Mouse (Mus musculus) embryonic facial prominence, embryonic 14.5 days (tissue): Measurements from ENCODE around the gene Psmc5. TPM values are rescaled to one million over a fixed set of nuclear protein-coding genes. Genes with fewer than 3 reads are reported as not detected.

Experiments
- ATAC-seq: fragments of 200-750 bp; cut with Nextera tagmentation; 2 replicates; pipeline ENCODE4 v1.8.0; 2017; ENCODE audit warnings: low read depth, moderate number of reproducible peaks, moderate TSS enrichment
- DNase-seq: peaks from one replicate; pipeline ENCODE4 v3.0.0-alpha.2; 2015; ENCODE audit warnings: low spot score
- H3K27ac ChIP-seq: fragments of 300-500 bp; sonication (generic); replicated peaks from 2 replicates; pipeline ENCODE4 v1.5.1; 2014; ENCODE audit warnings: low read depth, mild to moderate bottlenecking, low read length, moderate library complexity
- H3K27me3 ChIP-seq: fragments of 300-500 bp; sonication (generic); replicated peaks from 2 replicates; pipeline ENCODE4 v1.6.1; 2014; ENCODE audit warnings: low read length; ENCODE audit not compliant: control insufficient read depth, insufficient read depth
- H3K36me3 ChIP-seq: fragments of 300-500 bp; sonication (generic); 2 replicates; pipeline ENCODE4 v1.6.1; 2014; ENCODE audit warnings: low read length, mixed read lengths; ENCODE audit not compliant: control insufficient read depth, insufficient read depth
- H3K4me1 ChIP-seq: fragments of 300-500 bp; sonication (generic); 2 replicates; pipeline ENCODE4 v1.6.1; 2014; ENCODE audit warnings: antibody characterized with exemption, low read length; ENCODE audit not compliant: control insufficient read depth, insufficient read depth
- H3K4me2 ChIP-seq: fragments of 300-500 bp; sonication (generic); 2 replicates; pipeline ENCODE4 v1.6.1; 2014; ENCODE audit warnings: low read depth, mild to moderate bottlenecking, low read length, moderate library complexity, mixed read lengths
- H3K4me3 ChIP-seq: fragments of 300-500 bp; sonication (generic); 2 replicates; pipeline ENCODE4 v1.5.1; 2014; ENCODE audit warnings: low read depth, mild to moderate bottlenecking, low read length
- H3K9ac ChIP-seq: fragments of 300-500 bp; sonication (generic); 2 replicates; pipeline ENCODE4 v1.6.1; 2014; ENCODE audit warnings: low read depth, mild to moderate bottlenecking, low read length, moderate library complexity, mixed read lengths
- H3K9me3 ChIP-seq: fragments of 300-500 bp; sonication (generic); 2 replicates; pipeline ENCODE4 v1.6.1; 2016; ENCODE audit warnings: low read length; ENCODE audit not compliant: control insufficient read depth
- WGBS: fragments of 180-500 bp; shearing (Covaris S2); extraction: QIAGEN DNeasy Blood & Tissue Kit; methylation state at CpG from one replicate; pipeline ENCODE4 v1.1.7; 2014; 5-methylcytosine and 5-hydroxymethylcytosine counted together
- polyA plus RNA-seq: library from polyadenylated mRNA; unstranded; fragments of >200 nt; fragmentation: Nextera tagmentation; extraction: Ambion mirVana; gene quantifications from 2 replicates; pipeline ENCODE4 v1.2.1, GENCODE M21; 2014

Psmc5 gene
- polyA plus RNA-seq, 1 experiment from 2014 or later: 231 TPM

DNA sequence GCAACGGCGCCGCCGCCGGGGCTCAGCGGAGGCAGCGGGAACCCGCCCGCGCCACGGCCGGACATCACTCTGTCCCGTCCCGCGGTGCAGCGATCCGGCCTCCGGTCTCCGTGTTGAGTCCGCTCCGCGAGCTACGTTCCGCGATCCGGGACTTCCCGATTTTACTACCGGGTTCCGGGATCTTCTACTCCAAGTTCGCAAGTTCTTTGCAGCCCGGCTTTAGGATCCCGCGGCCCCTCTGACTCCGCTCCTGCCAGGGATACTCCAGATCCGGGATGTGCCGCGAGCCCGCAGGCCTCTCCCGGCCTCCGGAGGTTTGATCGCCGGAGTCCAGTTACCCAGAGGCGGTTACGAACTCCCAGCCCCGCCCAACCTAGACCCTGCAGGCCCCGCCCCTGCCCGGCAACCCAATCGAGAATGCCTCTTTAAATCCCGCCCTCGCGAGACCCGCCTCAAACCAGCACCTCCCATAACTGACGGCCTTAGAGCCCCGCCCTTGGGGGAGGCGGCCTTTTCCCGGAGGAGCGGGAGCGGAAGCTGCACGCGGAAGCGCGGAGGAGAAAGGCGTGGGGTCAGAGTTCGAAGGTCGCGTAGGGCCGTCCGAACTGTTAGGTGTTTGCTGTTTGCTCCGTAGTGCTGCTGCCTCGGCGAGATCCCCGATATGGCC, 16.8 kb downstream of the Psmc5 start, which contains the start of gene Smarcd2:
TSS of gene Smarcd2 (minus strand) at position 329 of the 667 bp plus-strand sequence.
- WGBS: 0% methylated on average over 38 of the region's 72 CpGs
- Histone ChIP-seq H3K4me1 (peaks cover 41% of the 10 kb centered on the region), H3K9ac (peak within 1 kb of the TSS; percentile 99), H3K4me2 (peak within 1 kb of the TSS; percentile 80), H3K9me3 (no peaks in the 10 kb centered on the region), H3K27me3 (no peaks in the 10 kb centered on the region), H3K4me3 (peak within 1 kb of the TSS; percentile 98), H3K36me3 (0 out of 2 replicates have a peak, but pooled peaks cover 6% of the 10 kb centered on the region), H3K27ac (peak within 1 kb of the TSS; percentile 95)
- ATAC-seq (peak; percentile 93), DNase-seq (peak; percentile 100)

DNA sequence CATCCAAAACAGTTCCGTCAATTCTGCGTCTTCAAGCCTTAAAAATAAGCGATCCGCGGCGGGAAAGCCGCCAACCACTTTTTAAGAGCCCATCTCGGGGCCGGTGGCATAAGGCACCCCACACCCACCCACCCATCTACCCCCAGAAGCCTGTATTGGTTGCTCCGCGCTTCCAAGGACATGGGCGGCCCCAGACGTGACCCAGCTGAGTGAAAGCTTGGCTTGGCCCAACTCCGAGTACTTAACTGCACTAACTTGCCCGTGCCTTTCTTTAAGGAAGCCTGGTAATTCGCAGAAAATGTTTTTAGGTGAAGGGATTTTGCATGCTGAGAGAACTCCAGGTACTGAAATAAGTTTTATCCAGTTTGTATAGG, 17.3 kb downstream of the Psmc5 start:
- Histone ChIP-seq H3K4me1 (peaks cover 36% of the 10 kb centered on the region), H3K4me2 (peak overlapping the region; percentile 80), H3K9ac (peak overlapping the region; percentile 68), H3K4me3 (peak overlapping the region; percentile 98), H3K27ac (peak overlapping the region; percentile 88), H3K9me3 (no peaks in the 10 kb centered on the region), H3K36me3 (0 out of 2 replicates have a peak, but pooled peaks cover 4% of the 10 kb centered on the region), H3K27me3 (no peaks in the 10 kb centered on the region)
- WGBS: 17% methylated on average over 10 of the region's 16 CpGs
- no peak for ATAC-seq
- peak; percentile 41 for DNase-seq

DNA sequence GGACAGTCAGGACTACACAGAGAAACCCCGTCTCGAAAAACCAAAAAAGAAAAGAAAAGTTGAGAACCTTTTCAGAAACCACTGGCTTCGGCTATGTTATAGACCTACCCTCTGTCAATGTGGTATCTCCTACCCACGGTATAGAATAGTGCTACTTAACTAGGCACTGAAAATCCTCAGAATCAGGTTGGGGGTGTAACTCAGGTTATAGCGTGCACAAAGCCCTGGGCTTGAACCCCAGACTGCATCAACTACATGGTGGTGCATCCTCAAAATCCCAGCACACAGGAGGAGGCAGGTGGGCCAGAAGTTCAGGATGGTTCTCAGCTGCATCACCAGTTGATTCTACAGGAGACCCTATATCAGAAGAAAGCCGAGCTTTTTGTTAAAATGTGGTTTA, 17.9 kb downstream of the Psmc5 start:
- no peaks in the 10 kb centered on the region for H3K9me3 ChIP-seq
- ATAC-seq (no peak), DNase-seq (no peak)
- peak overlapping the region; percentile 80 for H3K4me2 ChIP-seq
- no peak overlapping the region for H3K4me3 ChIP-seq
- 94% methylated on average over 6 of the region's 6 CpGs for WGBS
- H3K27me3 ChIP-seq: no peaks in the 10 kb centered on the region
- no peak overlapping the region for H3K9ac ChIP-seq
- H3K27ac ChIP-seq: peak overlapping the region; percentile 88
- peaks cover 31% of the 10 kb centered on the region for H3K4me1 ChIP-seq
- 0 out of 2 replicates have a peak, but pooled peaks cover 4% of the 10 kb centered on the region for H3K36me3 ChIP-seq

DNA sequence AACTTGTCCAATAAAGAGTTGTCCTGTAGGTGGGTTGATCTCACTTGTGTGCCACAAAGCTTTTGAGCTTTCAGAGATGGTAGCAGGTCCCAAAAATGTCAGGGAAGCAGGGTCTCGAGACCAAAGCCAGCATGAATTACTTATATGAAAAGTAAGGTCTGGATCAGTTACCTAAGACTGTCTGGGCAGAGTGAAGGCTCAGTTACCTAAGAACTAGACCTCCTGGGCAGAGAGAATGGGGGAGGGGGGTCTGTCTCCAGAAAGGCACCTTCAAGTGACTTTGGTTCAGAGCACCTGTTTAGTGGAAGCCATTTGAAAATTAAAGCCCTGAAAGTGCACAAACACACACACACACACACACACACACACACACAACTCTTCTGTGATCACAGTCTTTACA, 18.4 kb downstream of the Psmc5 start:
- Histone ChIP-seq H3K9ac (no peak overlapping the region), H3K27me3 (no peaks in the 10 kb centered on the region), H3K9me3 (no peaks in the 10 kb centered on the region), H3K4me1 (peaks cover 25% of the 10 kb centered on the region), H3K27ac (peak overlapping the region; percentile 53), H3K4me3 (no peak overlapping the region), H3K36me3 (0 out of 2 replicates have a peak, but pooled peaks cover 4% of the 10 kb centered on the region), H3K4me2 (no peak overlapping the region)
- ATAC-seq: no peak
- 70% methylated on average over 1 of the region's 1 CpGs for WGBS
- DNase-seq: no peak

DNA sequence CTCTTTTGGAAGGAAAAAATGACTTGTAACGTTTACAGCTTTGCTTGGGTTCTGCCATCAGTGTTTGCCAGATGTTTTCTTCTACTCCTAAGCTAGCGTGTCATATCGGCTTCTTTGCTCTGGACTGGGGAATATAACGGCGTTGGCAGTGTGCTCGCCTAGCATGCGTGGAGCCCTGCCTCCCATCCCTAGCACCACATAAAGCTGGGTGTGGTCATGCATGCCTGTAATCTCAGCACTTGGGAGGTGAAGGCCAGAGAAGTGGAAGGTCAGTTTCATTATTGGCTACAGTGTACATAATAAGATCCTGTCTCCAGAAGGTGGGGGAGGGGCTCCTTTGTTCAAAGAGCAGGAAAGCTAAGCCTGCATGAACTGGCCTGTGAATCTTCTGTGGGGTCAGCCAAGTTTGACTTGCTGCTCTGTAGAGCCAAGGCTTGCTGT, 19.0 kb downstream of the Psmc5 start:
- 58% methylated on average over 7 of the region's 7 CpGs for WGBS
- Histone ChIP-seq H3K36me3 (0 out of 2 replicates have a peak, but pooled peaks cover 4% of the 10 kb centered on the region), H3K4me3 (no peak overlapping the region), H3K27me3 (no peaks in the 10 kb centered on the region), H3K9me3 (no peaks in the 10 kb centered on the region), H3K27ac (peak overlapping the region; percentile 53), H3K4me1 (peaks cover 24% of the 10 kb centered on the region), H3K9ac (no peak overlapping the region), H3K4me2 (no peak overlapping the region)
- ATAC-seq (no peak), DNase-seq (peak; percentile 80)

DNA sequence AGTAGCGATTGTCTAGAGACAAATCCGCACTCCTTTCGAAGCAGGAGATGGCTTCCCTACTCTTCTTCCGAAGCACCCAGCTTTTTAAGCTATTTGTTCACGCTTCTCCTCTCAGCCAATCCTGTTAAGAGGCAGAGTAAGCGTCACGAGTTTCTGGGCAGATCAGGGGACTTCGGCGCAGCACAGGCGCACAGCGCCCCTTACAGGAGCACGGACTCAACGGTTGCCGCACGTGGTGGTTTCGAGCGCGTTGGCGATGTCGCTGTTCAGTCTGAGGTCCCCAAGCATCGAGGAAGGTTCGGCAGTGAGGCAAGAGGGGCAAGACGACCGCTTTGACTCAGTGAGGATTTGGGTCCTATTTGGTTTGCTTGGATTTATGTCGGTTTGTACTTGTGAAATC, 20.5 kb downstream of the Psmc5 start, which contains the start of gene Tcam1:
TSS of gene Tcam1 (plus strand) at position 219 of the 400 bp plus-strand sequence.
- H3K27me3 ChIP-seq: no peaks in the 10 kb centered on the region
- ATAC-seq (peak; percentile 60; the same call in 1 of the 2 replicates), DNase-seq (peak; percentile 96)
- H3K4me3 ChIP-seq: peak within 1 kb of the TSS; percentile 10
- no peaks in the 10 kb centered on the region for H3K36me3 ChIP-seq
- 8% methylated on average over 25 of the region's 25 CpGs for WGBS
- H3K4me1 ChIP-seq: peaks cover 13% of the 10 kb centered on the region
- no peaks in the 10 kb centered on the region for H3K9me3 ChIP-seq
- H3K4me2 ChIP-seq: peak within 1 kb of the TSS; percentile 51
- H3K9ac ChIP-seq: 0 out of 2 replicates have a peak within 1 kb of the TSS, but pooled peaks have one; percentile 26
- H3K27ac ChIP-seq: peak within 1 kb of the TSS; percentile 53

DNA sequence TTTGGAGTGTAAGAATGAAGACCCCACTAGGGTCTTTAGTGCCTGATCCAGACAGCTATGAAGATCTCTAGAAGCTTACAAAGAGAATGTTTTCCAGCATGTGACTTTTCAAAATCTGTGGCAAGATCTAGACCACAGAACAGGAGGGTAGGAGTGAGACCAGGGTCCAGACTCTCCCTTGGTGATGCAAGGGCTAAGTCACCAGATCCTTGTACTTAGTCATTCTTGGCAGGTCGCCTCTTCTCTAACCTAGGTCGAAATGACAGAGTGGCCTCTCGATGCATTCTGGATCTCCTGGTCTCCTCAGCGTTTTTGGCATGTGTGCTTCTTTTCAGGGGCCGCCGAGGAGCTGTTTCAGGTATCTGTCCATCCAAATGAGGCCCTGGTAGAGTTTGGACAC, 26.5 kb downstream of the Psmc5 start:
- Histone ChIP-seq H3K36me3 (no peaks in the 10 kb centered on the region), H3K27me3 (no peaks in the 10 kb centered on the region), H3K27ac (no peak overlapping the region), H3K9me3 (no peaks in the 10 kb centered on the region), H3K9ac (no peak overlapping the region), H3K4me1 (peaks cover 13% of the 10 kb centered on the region; the same call in 1 of the 2 replicates), H3K4me3 (no peak overlapping the region), H3K4me2 (no peak overlapping the region)
- 79% methylated on average over 6 of the region's 6 CpGs for WGBS
- ATAC-seq: no peak
- DNase-seq: no peak

DNA sequence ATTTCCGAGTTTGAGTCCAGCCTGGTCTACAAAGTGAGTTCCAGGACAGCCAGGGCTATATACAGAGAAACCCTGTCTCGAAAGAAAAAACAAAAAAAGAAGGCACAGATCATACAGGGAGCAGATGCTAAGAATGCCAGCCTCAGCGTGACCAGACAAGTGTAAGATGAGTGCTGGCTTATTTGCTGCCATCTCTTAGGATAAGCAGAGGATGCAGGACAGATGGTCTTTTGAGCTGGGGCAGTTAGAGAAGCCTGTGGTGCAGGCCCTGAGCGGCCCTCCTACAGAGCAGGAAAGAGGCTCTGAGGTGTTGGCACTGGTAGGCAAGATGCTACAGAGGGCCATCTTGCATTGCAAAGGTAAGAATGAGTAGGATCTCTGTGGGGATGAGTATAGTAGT, 27.4 kb downstream of the Psmc5 start:
- Histone ChIP-seq H3K4me2 (no peak overlapping the region), H3K9ac (no peak overlapping the region), H3K4me1 (peaks cover 17% of the 10 kb centered on the region; the same call in 1 of the 2 replicates), H3K36me3 (no peaks in the 10 kb centered on the region), H3K27me3 (no peaks in the 10 kb centered on the region), H3K9me3 (no peaks in the 10 kb centered on the region), H3K4me3 (no peak overlapping the region), H3K27ac (no peak overlapping the region)
- ATAC-seq (no peak), DNase-seq (no peak)
- 79% methylated on average over 4 of the region's 4 CpGs for WGBS
